Mouse (Mus musculus) midbrain, embryonic 16.5 days (tissue): ENCODE measurements at regions not wholly inside any gene's neighbourhood (a gene's known extent, or its start where the extent isn't known, plus 50 kb on each side); places are given as distances from the start of the nearest gene placed in this dataset.
A peak's percentile ranks its signal among the peaks of the same experiment; 100 is the strongest.

ENCODE experiments used
- ATAC-seq: fragments of 200-750 bp; cut with Nextera tagmentation; 2 replicates; pipeline ENCODE4 v1.8.0; 2017; ENCODE audit warnings: moderate TSS enrichment
- H3K27ac ChIP-seq: fragments of 300-500 bp; sonication (generic); 2 replicates; pipeline ENCODE4 v1.5.1; 2014; ENCODE audit warnings: mild to moderate bottlenecking, low read length, mixed read lengths
- H3K27me3 ChIP-seq: fragments of 300-500 bp; sonication (generic); 2 replicates; pipeline ENCODE4 v1.6.1; 2014; ENCODE audit warnings: low read depth, low read length, mixed read lengths; ENCODE audit not compliant: control insufficient read depth, insufficient read depth
- H3K36me3 ChIP-seq: fragments of 300-500 bp; sonication (generic); 2 replicates; pipeline ENCODE4 v1.6.1; 2014; ENCODE audit warnings: mild to moderate bottlenecking, low read length, moderate library complexity, mixed read lengths; ENCODE audit not compliant: control insufficient read depth, insufficient read depth
- H3K4me1 ChIP-seq: fragments of 300-500 bp; sonication (generic); 2 replicates; pipeline ENCODE4 v1.6.1; 2014; ENCODE audit warnings: mild to moderate bottlenecking, low read length, mixed read lengths; ENCODE audit not compliant: control insufficient read depth, insufficient read depth
- H3K4me2 ChIP-seq: fragments of 300-500 bp; sonication (generic); 2 replicates; pipeline ENCODE4 v1.6.1; 2014; ENCODE audit warnings: mild to moderate bottlenecking, low read length, mixed read lengths
- H3K4me3 ChIP-seq: fragments of 300-500 bp; sonication (generic); 2 replicates; pipeline ENCODE4 v1.5.1; 2014; ENCODE audit warnings: low read depth, mild to moderate bottlenecking, low read length, moderate library complexity, mixed read lengths
- H3K9ac ChIP-seq: fragments of 300-500 bp; sonication (generic); 2 replicates; pipeline ENCODE4 v1.6.1; 2014; ENCODE audit warnings: low read depth, low read length, mixed read lengths
- H3K9me3 ChIP-seq: fragments of 300-500 bp; sonication (generic); replicated peaks from 2 replicates; pipeline ENCODE4 v1.6.1; 2014; ENCODE audit warnings: mild to moderate bottlenecking, low read length, mixed read lengths; ENCODE audit not compliant: control insufficient read depth, poor library complexity, severe bottlenecking
- WGBS: fragments of 180-500 bp; shearing (Covaris S2); extraction: QIAGEN DNeasy Blood & Tissue Kit; methylation state at CpG from one replicate; pipeline ENCODE4 v1.1.7; 2014; 5-methylcytosine and 5-hydroxymethylcytosine counted together

DNA sequence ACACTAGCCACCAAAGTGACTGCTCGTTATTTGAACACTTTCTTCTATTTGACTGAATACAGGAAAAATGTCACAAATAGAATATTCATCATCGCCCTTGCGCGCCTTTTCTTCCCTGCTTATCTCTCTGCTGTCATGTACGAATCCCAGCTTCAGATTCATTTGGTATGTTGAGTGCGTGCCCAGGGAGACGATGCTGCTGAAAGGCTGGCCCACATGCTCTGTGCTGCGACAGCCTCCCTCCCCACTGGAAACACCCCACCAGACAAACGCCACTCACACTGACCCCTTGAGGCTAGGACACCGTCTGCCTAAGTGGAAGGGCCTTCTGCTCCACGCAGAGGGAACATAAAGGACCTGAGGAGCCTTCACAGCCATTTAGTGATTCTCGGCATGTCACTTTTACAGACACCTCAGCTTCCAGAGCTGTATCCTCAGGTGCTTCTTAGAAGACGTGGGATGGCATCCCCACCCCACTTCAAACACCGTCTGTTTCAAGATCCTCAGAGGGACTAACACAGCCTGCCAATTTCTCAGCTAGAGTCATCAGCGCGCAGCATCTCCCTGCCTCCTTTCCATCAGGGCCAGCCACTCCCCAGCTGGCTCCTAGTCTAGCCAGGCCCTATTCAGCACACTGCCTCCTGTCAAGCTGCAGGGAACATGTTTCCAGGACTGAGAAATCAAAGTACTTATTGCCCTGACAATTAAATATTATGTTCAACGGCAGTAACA, 396.6 kb downstream of the Bcor start:
- 58% methylated on average over 17 of the region's 17 CpGs for WGBS
- no peak overlapping the region for H3K27ac ChIP-seq
- ATAC-seq, result peak; percentile 51; the same call in 1 of the 2 replicates

DNA sequence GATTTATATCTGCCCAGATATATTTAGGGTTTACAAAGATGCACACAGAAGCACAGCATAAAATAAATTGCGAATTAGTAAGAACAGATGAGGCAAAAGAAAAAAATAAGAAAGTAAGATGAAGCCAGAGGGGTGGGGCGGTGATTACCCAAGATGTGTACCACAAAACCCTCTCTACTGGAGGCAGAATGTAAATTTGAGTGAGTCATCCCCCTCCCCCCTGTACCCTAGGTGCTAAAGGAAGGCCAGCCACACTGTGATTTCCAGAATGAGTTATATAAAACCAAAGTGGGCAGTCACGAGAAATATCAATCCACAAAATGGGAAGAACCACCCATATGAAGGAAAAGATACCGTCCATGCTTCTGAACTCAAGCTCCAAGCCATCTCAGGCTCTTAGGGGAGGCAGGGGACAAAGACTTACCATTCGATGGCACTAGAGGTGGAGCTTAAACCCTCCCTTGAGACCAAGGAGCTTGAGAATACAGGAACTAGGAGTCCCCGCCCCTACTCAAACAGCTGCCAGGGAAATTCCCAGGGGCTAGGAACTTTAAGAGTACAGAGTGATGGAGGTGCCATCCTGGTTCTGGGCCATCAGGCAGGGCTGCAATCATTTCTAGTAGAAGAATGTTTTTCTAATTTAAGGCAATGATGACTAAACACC, 383.8 kb downstream of the Bcor start:
- Histone ChIP-seq H3K27me3 (no peaks in the 10 kb centered on the region), H3K4me3 (no peak overlapping the region), H3K4me2 (no peak overlapping the region), H3K4me1 (no peaks in the 10 kb centered on the region), H3K36me3 (no peaks in the 10 kb centered on the region), H3K9me3 (no peaks in the 10 kb centered on the region), H3K9ac (no peak overlapping the region), H3K27ac (no peak overlapping the region)
- no peak for ATAC-seq
- 77% methylated on average over 6 of the region's 6 CpGs for WGBS

More for the DNA sequence above, 396.6 kb downstream of the Bcor start:
- no peak overlapping the region for H3K9ac ChIP-seq
- H3K36me3 ChIP-seq, result no peaks in the 10 kb centered on the region
- H3K9me3 ChIP-seq, result no peaks in the 10 kb centered on the region
- H3K4me1 ChIP-seq, result no peaks in the 10 kb centered on the region
- H3K4me3 ChIP-seq, result no peak overlapping the region
- no peaks in the 10 kb centered on the region for H3K27me3 ChIP-seq
- no peak overlapping the region for H3K4me2 ChIP-seq

DNA sequence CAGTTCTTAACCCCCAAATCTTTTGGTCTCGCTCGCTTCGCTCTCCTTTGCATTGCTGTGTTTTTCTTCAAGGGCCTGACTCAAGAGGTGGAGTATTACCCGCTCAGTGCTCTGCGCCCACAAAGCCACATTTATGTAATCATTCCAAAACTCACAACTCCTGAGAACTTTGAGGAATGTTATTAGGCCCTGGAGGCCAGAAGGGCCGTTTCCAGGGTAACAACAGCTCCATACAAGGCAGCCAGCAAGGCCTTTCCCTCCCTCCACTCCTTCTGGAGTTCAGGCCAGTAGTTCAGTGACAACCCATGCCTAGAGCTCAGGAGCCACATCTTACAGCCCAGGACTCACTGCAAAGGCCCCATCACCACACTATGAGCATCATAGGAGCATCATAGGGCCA, 365.1 kb downstream of the Bcor start:
- H3K4me2 ChIP-seq, result no peak overlapping the region
- no peaks in the 10 kb centered on the region for H3K27me3 ChIP-seq
- no peaks in the 10 kb centered on the region; the same call in 1 of the 2 replicates for H3K9me3 ChIP-seq
- WGBS, result 63% methylated on average over 6 of the region's 6 CpGs
- no peak overlapping the region for H3K4me3 ChIP-seq
- H3K27ac ChIP-seq, result no peak overlapping the region
- H3K4me1 ChIP-seq, result no peaks in the 10 kb centered on the region; the same call in 1 of the 2 replicates
- no peak for ATAC-seq
- no peak overlapping the region for H3K9ac ChIP-seq
- H3K36me3 ChIP-seq, result no peaks in the 10 kb centered on the region

DNA sequence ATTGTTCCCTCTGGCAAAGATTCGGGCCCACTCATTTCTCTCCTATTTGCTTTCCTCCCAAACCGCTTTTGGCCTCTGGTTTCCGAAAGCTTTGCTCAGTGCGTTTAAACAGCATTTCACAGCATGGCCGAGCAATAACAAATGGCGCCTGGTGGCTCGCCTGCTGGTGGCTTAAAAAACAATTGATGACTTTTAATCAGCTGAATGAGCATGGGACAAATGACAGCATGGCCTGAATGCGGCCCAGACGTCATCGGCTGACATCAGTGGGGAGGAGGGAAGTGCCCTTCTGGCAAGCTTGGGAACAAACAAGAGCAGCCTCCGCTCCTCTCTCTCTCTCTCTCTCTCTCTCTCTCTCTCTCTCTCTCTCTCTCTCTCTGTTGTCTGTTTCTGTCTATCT, 362.3 kb downstream of the Bcor start:
- H3K27ac ChIP-seq, result peak overlapping the region; percentile 46; the same call in 1 of the 2 replicates

DNA sequence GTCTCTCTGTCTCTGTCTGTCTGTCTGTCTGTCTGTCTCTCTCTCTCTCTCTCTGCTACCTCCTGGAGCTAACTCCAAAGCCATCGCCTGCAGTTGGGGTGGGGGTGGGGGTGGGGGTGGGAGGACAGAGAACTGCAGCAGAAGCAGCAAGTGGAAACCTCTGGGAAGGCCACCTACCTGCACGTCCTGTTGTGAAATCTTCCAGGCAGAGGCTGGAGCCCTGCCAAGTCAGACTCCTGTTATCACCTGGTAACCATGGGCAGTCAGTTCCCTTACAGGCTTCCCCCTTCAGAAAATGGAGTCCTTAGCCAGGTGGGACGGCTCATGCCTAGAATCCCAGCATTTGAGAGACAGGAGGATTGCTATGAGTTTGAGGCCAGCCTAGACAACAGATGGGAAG, 361.8 kb downstream of the Bcor start:
- no peak for ATAC-seq
- H3K9me3 ChIP-seq, result no peaks in the 10 kb centered on the region
- H3K27ac ChIP-seq, result no peak overlapping the region
- no peak overlapping the region for H3K4me2 ChIP-seq
- H3K9ac ChIP-seq, result no peak overlapping the region
- no peaks in the 10 kb centered on the region; the same call in none of the 2 replicates for H3K4me1 ChIP-seq
- no peaks in the 10 kb centered on the region for H3K36me3 ChIP-seq
- no peaks in the 10 kb centered on the region; the same call in 1 of the 2 replicates for H3K27me3 ChIP-seq
- 13% methylated on average over 3 of the region's 3 CpGs for WGBS
- no peak overlapping the region for H3K4me3 ChIP-seq

More for the DNA sequence above, 362.3 kb downstream of the Bcor start:
- no peak for ATAC-seq
- H3K9me3 ChIP-seq, result no peaks in the 10 kb centered on the region
- 13% methylated on average over 11 of the region's 11 CpGs for WGBS
- no peaks in the 10 kb centered on the region for H3K36me3 ChIP-seq
- H3K9ac ChIP-seq, result no peak overlapping the region
- H3K4me2 ChIP-seq, result peak overlapping the region; percentile 17; the same call in 1 of the 2 replicates
- H3K27me3 ChIP-seq, result no peaks in the 10 kb centered on the region
- H3K4me1 ChIP-seq, result no peaks in the 10 kb centered on the region; the same call in none of the 2 replicates
- H3K4me3 ChIP-seq, result no peak overlapping the region

DNA sequence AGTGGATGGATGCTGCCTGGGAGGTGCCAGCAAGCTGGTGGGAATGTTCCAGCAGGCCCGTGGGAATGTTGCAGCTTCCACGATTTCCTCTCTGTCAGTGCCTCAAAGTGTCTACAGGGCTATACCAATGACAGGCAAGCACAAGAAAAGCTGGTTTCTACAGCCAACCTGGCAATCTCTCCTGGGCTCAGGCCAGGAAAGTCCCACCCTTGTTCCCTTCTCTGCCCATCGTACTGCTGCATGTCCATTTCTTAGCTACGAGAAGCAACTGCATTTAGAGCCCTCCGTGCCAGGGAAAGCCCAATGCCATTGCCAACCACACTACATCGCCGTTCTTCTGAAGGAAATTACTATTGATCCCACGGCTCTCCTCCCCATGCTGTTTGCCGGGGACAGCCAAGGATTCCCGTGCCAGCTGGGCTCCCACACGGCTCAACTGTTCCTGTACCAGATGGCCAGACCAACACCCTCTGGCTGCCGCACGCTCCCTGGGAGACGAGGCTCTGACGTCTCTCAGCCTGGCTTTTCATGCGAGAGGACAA, 359.7 kb downstream of the Bcor start:
- no peaks in the 10 kb centered on the region; the same call in 1 of the 2 replicates for H3K27me3 ChIP-seq
- H3K36me3 ChIP-seq, result no peaks in the 10 kb centered on the region
- no peak overlapping the region for H3K4me2 ChIP-seq
- H3K27ac ChIP-seq, result no peak overlapping the region
- H3K9ac ChIP-seq, result no peak overlapping the region
- 57% methylated on average over 16 of the region's 16 CpGs for WGBS
- H3K4me3 ChIP-seq, result no peak overlapping the region
- H3K4me1 ChIP-seq, result no peaks in the 10 kb centered on the region; the same call in none of the 2 replicates
- H3K9me3 ChIP-seq, result no peaks in the 10 kb centered on the region
- 0 out of 2 replicates have a peak, but pooled peaks have one; percentile 52 for ATAC-seq

DNA sequence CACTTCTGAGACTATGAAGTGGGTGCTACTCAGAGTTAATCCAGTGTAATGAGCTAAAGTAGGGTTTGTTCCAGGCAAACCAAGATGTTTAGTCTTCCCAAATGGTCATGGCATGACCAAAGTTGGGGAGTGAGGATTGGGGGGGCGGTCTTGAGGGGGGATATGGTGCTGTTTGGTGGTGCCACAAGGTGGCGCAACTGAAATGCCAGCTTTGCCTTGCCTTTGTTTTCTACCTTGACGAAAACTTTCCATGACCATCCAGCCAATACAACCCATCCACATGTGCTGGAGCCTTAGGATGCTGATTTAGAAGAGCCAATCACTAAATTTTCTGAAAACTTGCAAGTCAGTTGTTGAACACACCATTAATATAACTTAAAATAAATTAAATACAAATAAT, 358.9 kb downstream of the Bcor start:
- Histone ChIP-seq H3K4me3 (no peak overlapping the region), H3K4me2 (no peak overlapping the region), H3K27me3 (peaks cover 3% of the 10 kb centered on the region; the same call in 1 of the 2 replicates), H3K36me3 (no peaks in the 10 kb centered on the region), H3K9ac (no peak overlapping the region), H3K27ac (no peak overlapping the region), H3K4me1 (no peaks in the 10 kb centered on the region; the same call in none of the 2 replicates), H3K9me3 (no peaks in the 10 kb centered on the region)
- WGBS, result 69% methylated on average over 3 of the region's 3 CpGs
- ATAC-seq, result no peak

DNA sequence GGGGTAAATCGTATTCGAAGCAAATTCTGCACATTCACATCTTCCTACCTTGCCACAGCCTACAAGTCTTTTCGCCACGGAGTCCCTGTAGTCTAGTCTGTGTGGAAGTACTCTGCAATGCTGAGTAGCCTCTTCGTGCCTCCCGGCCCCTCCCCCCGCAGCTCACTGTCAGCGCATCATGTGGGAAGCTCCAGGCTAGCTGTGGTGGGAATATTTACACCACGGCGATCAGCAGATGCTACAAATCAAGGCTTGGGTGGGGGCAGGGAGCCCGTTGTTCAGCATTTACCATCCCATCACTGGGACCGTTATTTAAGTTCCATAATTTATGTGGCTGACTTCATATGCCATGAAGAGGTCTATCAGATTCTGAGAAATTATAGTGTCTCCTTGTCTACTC, 358.5 kb downstream of the Bcor start:
- no peaks in the 10 kb centered on the region; the same call in none of the 2 replicates for H3K4me1 ChIP-seq
- H3K27ac ChIP-seq, result no peak overlapping the region
- no peaks in the 10 kb centered on the region for H3K9me3 ChIP-seq
- no peak for ATAC-seq
- no peak overlapping the region for H3K9ac ChIP-seq
- 51% methylated on average over 12 of the region's 12 CpGs for WGBS
- no peaks in the 10 kb centered on the region for H3K36me3 ChIP-seq
- H3K4me3 ChIP-seq, result no peak overlapping the region
- H3K4me2 ChIP-seq, result no peak overlapping the region
- peaks cover 3% of the 10 kb centered on the region; the same call in 1 of the 2 replicates for H3K27me3 ChIP-seq
